Mouse (Mus musculus): ENCODE data around the gene Asic2.

- no peak for TF ChIP-seq POLR2A (IDR thresholded peaks at IDR 0.05; ENCODE audit: borderline replicate concordance, insufficient read depth, low read length)
- TF ChIP-seq CTCF (IDR thresholded peaks at IDR 0.05; ENCODE audit: borderline replicate concordance, insufficient read depth, low read depth, low read length), result no peak
Observed at GRCm38 (mm10) chr11:81120024-81120576, 848.2 kb downstream of the Asic2 start.
